Mouse (Mus musculus): ENCODE measurements around the gene Dkk3. TPM values are rescaled to one million over a fixed set of nuclear protein-coding genes. Genes with fewer than 3 reads are reported as not detected.

Gene Dkk3
- polyA plus RNA-seq, 1 experiment from 2014 or later = 28.7 TPM

DNA sequence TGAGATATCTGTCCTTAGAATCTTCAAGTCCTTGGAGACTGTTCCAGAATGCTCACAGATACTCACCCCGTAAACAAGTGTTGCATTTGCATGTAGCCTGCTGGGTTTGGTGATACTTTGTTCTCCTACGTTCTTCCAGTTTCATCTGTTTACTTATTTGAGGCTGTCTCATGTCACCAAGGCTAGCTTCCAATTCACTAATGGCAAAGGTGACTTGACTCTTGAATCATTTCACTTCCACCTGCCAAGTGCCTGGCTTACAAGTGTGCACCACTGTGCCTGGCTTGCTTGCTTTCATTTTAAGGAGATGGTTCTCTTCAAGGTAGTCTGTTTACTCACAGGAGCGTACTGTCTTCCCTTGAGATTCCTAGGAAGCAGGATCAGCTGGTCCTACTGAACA, 5.6 kb upstream of the Dkk3 start:
- Histone ChIP-seq H3K4me2 (no peak overlapping the region), H3K27ac (no peak overlapping the region), H3K9me3 (no peaks in the 10 kb centered on the region), H3K27me3 (peaks cover 5% of the 10 kb centered on the region; the same call in 1 of the 2 replicates), H3K4me1 (no peaks in the 10 kb centered on the region), H3K36me3 (replicated peaks) (no peaks in the 10 kb centered on the region), H3K9ac (no peak overlapping the region), H3K4me3 (replicated peaks) (no peak overlapping the region)
- no peak for ATAC-seq (ENCODE audit: low FRiP score)
- 83% methylated on average over 3 of the region's 3 CpGs for WGBS

DNA sequence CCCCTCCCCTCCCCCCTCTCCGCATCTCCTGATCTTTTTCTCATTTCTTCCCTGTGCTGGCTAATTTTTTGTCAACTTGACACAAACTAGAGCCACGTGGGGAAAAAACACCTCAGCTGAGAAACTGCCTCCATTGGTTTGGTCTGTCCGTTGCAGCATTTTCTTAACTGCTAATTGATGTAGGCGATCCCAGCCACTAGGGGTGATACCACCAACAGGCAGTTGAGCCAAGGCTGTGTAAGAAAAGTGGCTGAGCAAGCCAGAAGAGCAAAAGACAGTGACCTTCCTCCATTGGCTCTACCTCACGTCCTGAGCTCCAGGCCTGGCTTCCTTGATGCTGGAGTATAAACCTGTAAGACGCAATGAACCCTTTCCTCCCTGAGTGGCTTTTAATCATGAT, 978 bp upstream of the Dkk3 start:
- Histone ChIP-seq H3K4me1 (peaks cover 19% of the 10 kb centered on the region), H3K27me3 (peaks cover 27% of the 10 kb centered on the region), H3K27ac (no peak overlapping the region), H3K9ac (no peak overlapping the region), H3K9me3 (no peaks in the 10 kb centered on the region), H3K4me2 (no peak overlapping the region), H3K4me3 (replicated peaks) (no peak overlapping the region), H3K36me3 (replicated peaks) (no peaks in the 10 kb centered on the region)
- 25% methylated on average over 5 of the region's 6 CpGs for WGBS
- no peak for ATAC-seq (ENCODE audit: low FRiP score)

DNA sequence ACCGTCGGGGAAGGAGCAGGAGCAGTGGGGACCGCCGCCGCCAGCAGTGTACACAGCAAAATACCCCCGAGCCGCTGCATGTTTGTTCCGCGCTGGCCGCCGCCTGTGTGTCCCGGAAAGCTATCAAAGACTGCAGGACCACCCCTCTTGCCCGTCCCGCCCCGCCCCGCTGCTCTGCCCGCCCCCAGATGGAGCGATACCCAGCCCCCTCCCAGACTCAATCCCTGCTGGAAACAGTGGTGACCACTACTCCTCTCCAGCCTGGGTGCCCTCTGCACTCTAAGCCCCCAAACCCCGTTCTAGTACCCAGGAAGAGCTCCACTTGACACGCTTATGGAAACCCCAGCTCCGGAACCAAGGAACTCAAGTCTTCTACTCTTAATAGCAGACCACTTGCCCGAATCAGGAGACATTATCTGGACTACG, 528 bp downstream of the Dkk3 start:
- Histone ChIP-seq H3K9me3 (no peaks in the 10 kb centered on the region), H3K4me3 (replicated peaks) (peak overlapping the region; percentile 53), H3K4me1 (peaks cover 22% of the 10 kb centered on the region), H3K36me3 (replicated peaks) (no peaks in the 10 kb centered on the region), H3K27me3 (peaks cover 27% of the 10 kb centered on the region), H3K27ac (no peak overlapping the region), H3K9ac (peak overlapping the region; percentile 68), H3K4me2 (peak overlapping the region; percentile 65)
- peak; percentile 65 for ATAC-seq (ENCODE audit: low FRiP score)
- under 1% methylated on average over 23 of the region's 23 CpGs for WGBS

DNA sequence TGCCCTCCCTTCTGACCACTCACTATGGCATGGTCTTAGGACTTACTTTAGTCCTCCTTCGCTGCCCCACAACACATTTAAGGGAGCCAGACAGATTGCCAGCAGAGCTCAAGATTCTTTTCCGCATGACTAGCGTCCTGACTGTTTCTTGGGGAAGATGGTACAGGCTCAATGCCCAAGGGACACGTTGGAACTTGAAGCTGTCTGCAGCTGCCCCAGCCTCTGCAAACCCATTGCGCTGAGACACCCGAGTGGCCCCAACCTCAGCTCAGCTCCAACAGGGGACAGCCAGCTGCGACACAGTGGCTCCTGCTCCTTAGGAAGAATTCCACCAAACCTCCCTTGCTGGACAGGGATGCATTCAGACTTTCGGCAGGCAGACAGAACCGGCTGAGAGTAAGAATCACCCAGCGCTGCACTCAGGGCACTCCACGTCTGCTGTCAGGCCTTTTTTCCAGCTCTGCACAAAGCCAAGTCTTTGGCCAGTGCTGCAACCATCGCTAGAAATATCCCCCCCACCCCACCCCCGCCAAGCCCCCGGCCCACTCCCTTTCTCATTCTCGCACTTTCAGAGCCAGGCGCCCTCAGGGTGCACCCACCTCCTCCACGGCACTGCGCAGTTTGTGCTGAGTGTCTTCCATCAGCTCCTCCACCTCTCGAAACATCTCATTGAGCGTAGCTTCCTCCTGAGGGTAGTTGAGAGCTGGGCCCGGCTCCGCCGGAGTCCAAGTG, 1.1 kb downstream of the Dkk3 start:
- peak; percentile 39 for ATAC-seq (ENCODE audit: low FRiP score)
- Histone ChIP-seq H3K4me1 (peaks cover 22% of the 10 kb centered on the region), H3K4me3 (replicated peaks) (peak overlapping the region; percentile 53), H3K27ac (no peak overlapping the region), H3K4me2 (peak overlapping the region; percentile 65), H3K9ac (peak overlapping the region; percentile 68), H3K27me3 (peaks cover 27% of the 10 kb centered on the region), H3K36me3 (replicated peaks) (no peaks in the 10 kb centered on the region), H3K9me3 (no peaks in the 10 kb centered on the region)
- WGBS = 14% methylated on average over 23 of the region's 23 CpGs

DNA sequence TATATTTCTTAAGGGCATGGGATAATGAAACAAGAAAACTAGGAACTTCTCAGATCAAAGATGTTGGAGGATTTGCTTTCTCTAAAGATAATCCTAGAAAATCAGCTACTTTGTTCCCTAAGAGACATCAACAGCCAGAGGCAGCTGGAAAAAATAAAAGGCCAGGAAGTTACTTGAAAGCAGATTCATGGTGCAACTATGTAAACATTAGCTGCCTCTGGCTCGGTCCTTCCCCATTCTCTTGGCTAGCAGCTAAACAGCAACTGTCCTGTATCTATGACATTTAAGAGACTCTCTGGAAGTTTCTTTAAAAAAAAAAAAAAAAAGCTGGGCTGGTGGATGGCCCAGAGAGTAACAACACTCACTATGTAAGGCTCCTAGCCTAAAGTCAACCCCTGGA, 3.7 kb downstream of the Dkk3 start:
- Histone ChIP-seq H3K36me3 (replicated peaks) (peaks cover 3% of the 10 kb centered on the region; the same call in 1 of the 2 replicates), H3K9me3 (no peaks in the 10 kb centered on the region), H3K27me3 (peaks cover 22% of the 10 kb centered on the region), H3K9ac (no peak overlapping the region), H3K4me1 (peaks cover 22% of the 10 kb centered on the region), H3K27ac (no peak overlapping the region), H3K4me3 (replicated peaks) (no peak overlapping the region), H3K4me2 (no peak overlapping the region)
- ATAC-seq (ENCODE audit: low FRiP score) = no peak
- WGBS = 55% methylated on average over 1 of the region's 1 CpGs

DNA sequence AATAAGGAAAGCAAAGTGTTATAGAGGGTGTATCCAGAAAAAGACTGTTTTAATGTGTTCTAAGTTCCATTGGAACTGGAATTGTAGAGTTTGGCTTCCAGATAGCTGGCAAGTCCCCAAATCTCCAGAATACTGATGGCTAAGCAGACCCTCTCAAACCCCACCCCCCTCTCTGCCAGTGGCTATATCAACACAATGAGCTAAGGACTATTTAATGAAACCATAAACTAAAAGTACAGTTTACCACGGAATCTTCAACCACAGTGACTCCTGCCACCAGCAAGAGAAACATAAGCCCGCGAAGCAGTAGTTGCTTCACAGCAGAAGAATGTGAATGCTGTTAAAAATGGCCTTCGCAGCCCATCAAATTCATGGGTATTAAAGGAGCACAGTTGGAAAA, 4.4 kb downstream of the Dkk3 start:
- H3K4me1 ChIP-seq = peaks cover 22% of the 10 kb centered on the region
- H3K4me3 ChIP-seq (replicated peaks) = no peak overlapping the region
- H3K36me3 ChIP-seq (replicated peaks) = peaks cover 4% of the 10 kb centered on the region; the same call in 1 of the 2 replicates
- H3K9me3 ChIP-seq = no peaks in the 10 kb centered on the region
- no peak for ATAC-seq (ENCODE audit: low FRiP score)
- H3K4me2 ChIP-seq = no peak overlapping the region
- WGBS = 84% methylated on average over 4 of the region's 4 CpGs
- no peak overlapping the region for H3K9ac ChIP-seq
- H3K27me3 ChIP-seq = peaks cover 22% of the 10 kb centered on the region
- no peak overlapping the region for H3K27ac ChIP-seq

DNA sequence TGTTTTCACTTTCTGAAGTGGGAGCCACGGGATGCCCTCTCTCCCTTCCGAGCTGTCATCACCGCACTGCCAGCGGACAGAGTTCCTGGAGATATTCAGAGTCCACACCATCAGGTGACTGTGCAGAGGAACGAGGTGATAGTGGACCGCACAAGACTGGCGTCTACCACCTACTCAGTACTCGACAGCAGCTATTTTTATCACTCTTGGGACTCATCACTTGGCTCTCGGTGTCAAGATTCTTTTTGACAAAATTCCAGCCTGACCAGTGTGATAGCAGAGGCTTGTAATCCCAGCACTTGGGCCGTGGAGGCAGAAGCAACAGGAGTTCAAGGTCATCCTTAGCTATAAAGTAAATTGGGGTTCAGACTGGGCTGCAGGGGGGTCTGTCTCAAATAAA, 9.7 kb downstream of the Dkk3 start:
- no peak overlapping the region for H3K4me2 ChIP-seq
- no peak overlapping the region for H3K9ac ChIP-seq
- no peak overlapping the region for H3K4me3 ChIP-seq (replicated peaks)
- no peaks in the 10 kb centered on the region for H3K27me3 ChIP-seq
- peaks cover 4% of the 10 kb centered on the region; the same call in 1 of the 2 replicates for H3K36me3 ChIP-seq (replicated peaks)
- peaks cover 9% of the 10 kb centered on the region for H3K4me1 ChIP-seq
- no peak overlapping the region for H3K27ac ChIP-seq
- no peak for ATAC-seq (ENCODE audit: low FRiP score)
- no peaks in the 10 kb centered on the region for H3K9me3 ChIP-seq
- 91% methylated on average over 10 of the region's 10 CpGs for WGBS

DNA sequence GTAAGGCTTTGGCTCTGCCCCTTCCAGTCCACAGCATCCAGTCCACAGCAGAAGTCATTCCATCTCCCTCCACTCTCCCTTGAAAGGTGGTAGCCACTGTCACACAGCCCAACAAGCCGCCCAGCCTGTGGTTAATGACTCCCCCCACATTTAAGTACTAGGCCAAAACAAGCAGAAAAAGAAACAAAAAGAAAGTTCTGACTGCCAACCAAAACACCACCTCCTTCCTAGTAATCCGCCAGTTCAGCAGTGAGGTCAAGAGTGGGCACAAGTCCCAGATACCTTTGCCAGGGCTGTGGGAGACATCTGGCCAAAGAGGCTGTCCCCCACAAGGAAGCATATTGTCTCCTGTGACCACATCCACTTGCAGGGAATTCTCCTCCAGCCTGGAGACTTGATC, 10.9 kb downstream of the Dkk3 start:
- Histone ChIP-seq H3K27ac (no peak overlapping the region), H3K4me3 (replicated peaks) (no peak overlapping the region), H3K9ac (no peak overlapping the region), H3K27me3 (no peaks in the 10 kb centered on the region), H3K9me3 (no peaks in the 10 kb centered on the region), H3K36me3 (replicated peaks) (peaks cover 4% of the 10 kb centered on the region; the same call in 1 of the 2 replicates), H3K4me1 (peaks cover 18% of the 10 kb centered on the region), H3K4me2 (no peak overlapping the region)
- no peak for ATAC-seq (ENCODE audit: low FRiP score)
- WGBS = 69% methylated on average over 2 of the region's 2 CpGs

DNA sequence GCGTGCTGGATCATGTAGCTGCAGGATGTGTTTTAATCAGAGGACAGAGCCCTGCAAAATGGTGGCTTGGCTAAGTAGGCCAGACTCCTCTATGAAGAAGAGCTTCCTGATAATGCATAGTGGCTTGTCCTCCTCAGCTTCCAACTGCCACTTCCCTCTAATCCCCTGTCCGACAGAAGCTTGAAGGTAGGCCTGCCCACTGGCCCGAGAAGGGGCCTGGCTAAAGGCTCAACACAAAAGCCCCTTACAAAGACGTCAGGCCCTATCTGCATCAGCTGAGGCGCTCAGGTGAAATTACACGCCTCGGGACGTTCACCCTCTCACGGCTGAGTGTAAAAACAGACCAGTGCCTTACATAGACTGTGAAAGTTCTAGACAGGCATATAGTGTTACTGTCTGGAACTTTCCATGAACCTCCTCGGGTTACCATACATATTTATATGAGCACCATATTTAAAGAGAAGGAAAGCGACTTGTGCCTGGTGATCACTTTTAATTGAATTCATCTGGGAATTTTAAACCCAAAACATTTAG, 14.1 kb downstream of the Dkk3 start:
- H3K4me3 ChIP-seq (replicated peaks) = no peak overlapping the region
- no peak overlapping the region for H3K4me2 ChIP-seq
- H3K36me3 ChIP-seq (replicated peaks) = no peaks in the 10 kb centered on the region
- H3K27ac ChIP-seq = peak overlapping the region; percentile 63; the same call in 1 of the 2 replicates
- 35% methylated on average over 11 of the region's 11 CpGs for WGBS
- no peaks in the 10 kb centered on the region for H3K9me3 ChIP-seq
- no peak for ATAC-seq (ENCODE audit: low FRiP score)
- H3K27me3 ChIP-seq = no peaks in the 10 kb centered on the region
- H3K4me1 ChIP-seq = peaks cover 24% of the 10 kb centered on the region
- no peak overlapping the region for H3K9ac ChIP-seq

DNA sequence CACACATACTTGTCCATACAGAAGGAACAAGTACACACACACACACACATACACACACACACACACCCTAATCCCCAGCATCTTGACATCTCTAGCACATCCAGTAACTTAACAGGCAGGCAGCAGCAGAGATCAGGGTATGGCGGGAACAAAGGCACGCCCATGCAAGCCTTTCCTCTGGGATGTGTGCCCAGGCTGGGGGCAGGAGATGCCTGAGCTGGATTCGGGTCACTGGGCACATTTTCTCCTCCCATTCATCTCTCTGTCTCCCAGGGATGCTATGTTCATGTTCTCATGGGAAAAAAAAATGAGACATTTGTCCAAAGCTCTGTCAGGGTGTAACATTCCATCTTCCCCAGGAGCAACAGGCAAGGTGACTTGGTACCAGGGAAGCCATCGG, 14.9 kb downstream of the Dkk3 start:
- Histone ChIP-seq H3K9me3 (no peaks in the 10 kb centered on the region), H3K27ac (peak overlapping the region; percentile 63), H3K4me1 (peaks cover 24% of the 10 kb centered on the region), H3K9ac (no peak overlapping the region), H3K4me3 (replicated peaks) (no peak overlapping the region), H3K27me3 (no peaks in the 10 kb centered on the region), H3K36me3 (replicated peaks) (no peaks in the 10 kb centered on the region), H3K4me2 (no peak overlapping the region)
- ATAC-seq (ENCODE audit: low FRiP score) = no peak
- 69% methylated on average over 4 of the region's 4 CpGs for WGBS

DNA sequence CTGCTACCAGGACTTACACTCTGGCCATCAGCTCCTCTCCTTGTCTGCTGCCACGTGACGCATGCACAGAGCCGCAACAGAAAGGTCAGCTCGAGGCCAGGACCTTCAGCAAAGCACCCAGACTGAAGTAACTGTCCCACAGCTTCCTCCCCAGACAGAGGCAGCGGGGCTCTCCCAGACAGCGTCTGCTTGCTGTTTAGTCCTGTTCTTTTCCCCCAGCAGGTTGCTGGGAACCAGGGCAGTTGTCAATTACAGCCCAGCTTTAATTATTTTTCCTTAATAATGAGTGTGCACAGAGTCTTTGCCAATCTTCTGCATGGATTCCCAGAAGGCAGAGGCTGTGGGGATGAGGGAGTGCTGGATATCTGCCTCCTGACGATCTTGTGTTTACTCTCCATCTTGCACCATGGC, 15.8 kb downstream of the Dkk3 start:
- H3K4me1 ChIP-seq = peaks cover 24% of the 10 kb centered on the region
- H3K36me3 ChIP-seq (replicated peaks) = no peaks in the 10 kb centered on the region
- H3K4me2 ChIP-seq = no peak overlapping the region
- 39% methylated on average over 7 of the region's 7 CpGs for WGBS
- peak overlapping the region; percentile 63 for H3K27ac ChIP-seq
- H3K9ac ChIP-seq = no peak overlapping the region
- no peaks in the 10 kb centered on the region for H3K9me3 ChIP-seq
- peak; percentile 69 for ATAC-seq (ENCODE audit: low FRiP score)
- H3K4me3 ChIP-seq (replicated peaks) = no peak overlapping the region
- H3K27me3 ChIP-seq = no peaks in the 10 kb centered on the region

DNA sequence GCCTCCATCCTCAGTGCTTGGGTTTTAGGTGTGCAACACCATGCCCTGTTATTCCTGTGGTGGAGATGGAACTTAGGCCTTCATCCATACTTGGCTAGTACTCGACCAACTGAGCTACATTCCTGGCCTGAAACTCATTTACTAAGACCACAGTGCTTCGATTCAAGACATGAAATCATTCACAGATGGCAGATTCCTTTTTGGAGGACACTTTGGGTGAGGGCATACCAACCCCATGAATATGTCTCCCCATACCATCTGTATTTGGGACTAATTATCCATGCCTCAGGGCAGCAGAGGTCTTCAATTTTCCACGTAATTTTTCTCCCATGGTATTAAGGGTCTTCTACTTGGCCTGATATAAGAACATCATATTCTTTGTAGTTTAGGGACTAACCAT, 16.2 kb downstream of the Dkk3 start:
- Histone ChIP-seq H3K27me3 (no peaks in the 10 kb centered on the region), H3K9me3 (no peaks in the 10 kb centered on the region), H3K9ac (no peak overlapping the region), H3K36me3 (replicated peaks) (no peaks in the 10 kb centered on the region), H3K27ac (peak overlapping the region; percentile 63), H3K4me3 (replicated peaks) (no peak overlapping the region), H3K4me1 (peaks cover 24% of the 10 kb centered on the region), H3K4me2 (no peak overlapping the region)
- 59% methylated on average over 3 of the region's 3 CpGs for WGBS
- no peak for ATAC-seq (ENCODE audit: low FRiP score)

DNA sequence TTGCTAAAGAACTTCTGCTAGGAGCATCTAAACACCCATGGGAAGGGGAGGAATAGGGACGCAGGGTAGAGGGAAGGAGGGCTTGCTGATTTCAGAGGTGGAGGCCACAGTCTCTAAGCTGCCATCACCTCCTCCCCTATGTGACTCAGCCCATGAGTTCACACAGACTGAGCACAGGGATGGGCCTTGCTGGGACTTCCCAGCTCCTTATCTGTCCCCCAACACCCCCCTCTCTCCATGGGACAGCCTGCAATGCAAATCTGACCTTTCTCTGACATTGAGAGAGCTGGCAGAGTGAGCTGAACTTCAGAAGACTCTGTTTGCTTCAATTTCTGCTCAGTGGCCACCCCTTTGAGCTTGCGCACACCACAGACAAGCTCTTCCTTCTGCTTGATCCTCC, 18.1 kb downstream of the Dkk3 start:
- Histone ChIP-seq H3K27me3 (no peaks in the 10 kb centered on the region), H3K4me1 (peaks cover 24% of the 10 kb centered on the region), H3K36me3 (replicated peaks) (no peaks in the 10 kb centered on the region), H3K4me3 (replicated peaks) (no peak overlapping the region), H3K9me3 (no peaks in the 10 kb centered on the region), H3K9ac (no peak overlapping the region), H3K4me2 (no peak overlapping the region), H3K27ac (no peak overlapping the region)
- WGBS = 80% methylated on average over 2 of the region's 2 CpGs
- ATAC-seq (ENCODE audit: low FRiP score) = no peak

Measured in forebrain, embryonic 12.5 days (tissue).